Mouse (Mus musculus): Measurements from ENCODE around the gene Zfp770.

DNA sequence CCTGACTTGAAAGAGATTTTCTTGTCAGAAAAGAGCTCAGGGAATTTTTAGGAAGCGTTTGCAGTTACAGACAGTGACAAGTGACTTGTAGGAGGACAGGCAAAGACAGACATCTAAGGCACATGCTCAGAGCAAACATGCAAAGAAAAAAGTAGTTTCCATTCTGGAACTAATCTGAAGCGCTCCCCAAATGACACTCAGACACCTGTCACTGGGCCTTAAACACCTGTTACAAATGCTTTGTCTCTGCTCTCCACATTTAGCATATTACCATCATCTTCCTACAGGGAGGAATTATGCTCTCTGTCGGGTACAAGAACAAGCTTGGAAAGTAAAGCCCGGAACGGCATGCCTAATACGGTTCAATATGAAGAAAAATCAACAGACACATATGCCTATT, 57.4 kb downstream of the Zfp770 start:
- no peak for TF ChIP-seq CTCF (IDR thresholded peaks at IDR 0.05; ENCODE audit: low read depth, low read length)
- no peak for TF ChIP-seq POLR2A (IDR thresholded peaks at IDR 0.05; ENCODE audit: borderline replicate concordance, low read depth, low read length)

Measured in bone marrow macrophage, adult 2 months (primary cell).